Mouse (Mus musculus): ENCODE data around the gene Bcat1.

The Bcat1 gene

GRCm38 (mm10) chr6:144967536-144967935 is 108.4 kb downstream of the Bcat1 start:
- TF ChIP-seq GATA4 (IDR thresholded peaks at IDR 0.05; ENCODE audit: insufficient replicate concordance, low read length): no peak

GRCm38 (mm10) chr6:144964205-144964604 is 111.8 kb downstream of the Bcat1 start:
- no peak for TF ChIP-seq GATA4 (IDR thresholded peaks at IDR 0.05; ENCODE audit: insufficient replicate concordance, low read length)

GRCm38 (mm10) chr6:144963156-144963555 is 112.8 kb downstream of the Bcat1 start:
- no peak for TF ChIP-seq GATA4 (IDR thresholded peaks at IDR 0.05; ENCODE audit: insufficient replicate concordance, low read length)

GRCm38 (mm10) chr6:144962013-144962354 is 114.0 kb downstream of the Bcat1 start:
- no peak for TF ChIP-seq GATA4 (IDR thresholded peaks at IDR 0.05; ENCODE audit: insufficient replicate concordance, low read length)

GRCm38 (mm10) chr6:144961253-144962012 is 114.6 kb downstream of the Bcat1 start:
- TF ChIP-seq GATA4 (IDR thresholded peaks at IDR 0.05; ENCODE audit: insufficient replicate concordance, low read length): no peak

- TF ChIP-seq GATA4 (IDR thresholded peaks at IDR 0.05; ENCODE audit: insufficient replicate concordance, low read length): no peak
These were observed 120.0 kb downstream of the Bcat1 start for GRCm38 (mm10) chr6:144955887-144956547.

- TF ChIP-seq GATA4 (IDR thresholded peaks at IDR 0.05; ENCODE audit: insufficient replicate concordance, low read length): no peak
These were observed 123.1 kb downstream of the Bcat1 start for GRCm38 (mm10) chr6:144952885-144953284.

- TF ChIP-seq GATA4 (IDR thresholded peaks at IDR 0.05; ENCODE audit: insufficient replicate concordance, low read length): no peak
These were observed 131.3 kb downstream of the Bcat1 start for GRCm38 (mm10) chr6:144944435-144945365.
